Mouse (Mus musculus) midbrain, embryonic 13.5 days (tissue): Measurements from ENCODE around the gene Tex44. TPM values are rescaled to one million over a fixed set of nuclear protein-coding genes. Genes with fewer than 3 reads are reported as not detected.
A peak's percentile ranks its signal among the peaks of the same experiment; 100 is the strongest.

Source experiments
- ATAC-seq: fragments of 200-750 bp; cut with Nextera tagmentation; 2 replicates; pipeline ENCODE4 v1.8.0; 2017; ENCODE audit warnings: mild to moderate bottlenecking, moderate TSS enrichment, moderate library complexity
- H3K27ac ChIP-seq: fragments of 300-500 bp; sonication (generic); 2 replicates; pipeline ENCODE4 v1.5.1; 2015; ENCODE audit warnings: inconsistent platforms, mild to moderate bottlenecking, moderate library complexity
- H3K27me3 ChIP-seq: fragments of 300-500 bp; sonication (generic); 2 replicates; pipeline ENCODE4 v1.6.1; 2015; ENCODE audit warnings: mild to moderate bottlenecking, inconsistent platforms
- H3K36me3 ChIP-seq: fragments of 300-500 bp; sonication (generic); 2 replicates; pipeline ENCODE4 v1.6.1; 2015; ENCODE audit warnings: mild to moderate bottlenecking, inconsistent platforms
- H3K4me1 ChIP-seq: fragments of 300-500 bp; sonication (generic); replicated peaks from 2 replicates; pipeline ENCODE4 v1.6.1; 2015; ENCODE audit warnings: inconsistent platforms
- H3K4me2 ChIP-seq: fragments of 300-500 bp; sonication (generic); replicated peaks from 2 replicates; pipeline ENCODE4 v1.6.1; 2015; ENCODE audit warnings: moderate library complexity, mild to moderate bottlenecking, inconsistent platforms
- H3K4me3 ChIP-seq: fragments of 300-500 bp; sonication (generic); replicated peaks from 2 replicates; pipeline ENCODE4 v1.5.1; 2015; ENCODE audit warnings: mild to moderate bottlenecking, inconsistent platforms
- H3K9ac ChIP-seq: fragments of 300-500 bp; sonication (generic); replicated peaks from 2 replicates; pipeline ENCODE4 v1.6.1; 2015; ENCODE audit warnings: mild to moderate bottlenecking, inconsistent platforms
- H3K9me3 ChIP-seq: fragments of 300-500 bp; sonication (generic); 2 replicates; pipeline ENCODE4 v1.6.1; 2016; ENCODE audit warnings: mild to moderate bottlenecking, inconsistent platforms
- WGBS: fragments of 180-500 bp; shearing (Covaris S2); methylation state at CpG from one replicate; pipeline ENCODE4 v1.1.7; 2015; 5-methylcytosine and 5-hydroxymethylcytosine counted together
- polyA plus RNA-seq: library from polyadenylated mRNA; unstranded; fragments of >200 nt; fragmentation: Nextera tagmentation; extraction: Ambion mirVana; gene quantifications from 2 replicates; pipeline ENCODE4 v1.2.1, GENCODE M21; 2015

Gene Tex44
- polyA plus RNA-seq, 1 experiment from 2014 or later = not detected

- no peaks in the 10 kb centered on the region for H3K36me3 ChIP-seq
- H3K9me3 ChIP-seq = no peaks in the 10 kb centered on the region
- no peaks in the 10 kb centered on the region for H3K27me3 ChIP-seq
- 82% methylated on average over 8 of the region's 8 CpGs for WGBS
- no peak overlapping the region for H3K4me2 ChIP-seq
- H3K9ac ChIP-seq = no peak overlapping the region
- no peak overlapping the region for H3K27ac ChIP-seq
- no peaks in the 10 kb centered on the region for H3K4me1 ChIP-seq
- ATAC-seq = no peak
- no peak overlapping the region for H3K4me3 ChIP-seq
These were observed 25.9 kb upstream of the Tex44 start for GRCm38 (mm10) chr1:86400096-86400754.

DNA sequence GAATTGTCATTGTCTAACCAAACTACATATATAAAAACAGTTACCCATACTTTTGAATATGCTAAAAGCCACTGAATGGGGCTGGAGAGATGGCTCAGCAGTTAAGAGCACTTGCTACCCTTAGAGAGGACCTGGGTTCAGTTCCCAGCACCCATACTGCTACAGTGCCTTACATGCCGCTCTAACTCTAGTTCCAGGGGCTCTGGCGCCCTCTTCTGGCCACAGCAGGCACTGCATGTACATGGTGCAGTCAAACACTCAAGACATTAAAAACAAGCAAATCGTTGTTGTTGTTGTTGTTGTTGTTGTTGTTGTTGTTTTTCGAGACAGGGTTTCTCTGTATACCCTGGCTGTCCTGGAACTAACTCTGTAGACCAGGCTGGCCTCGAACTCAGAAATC is 21.3 kb upstream of the Tex44 start:
- no peak overlapping the region for H3K9ac ChIP-seq
- no peak overlapping the region for H3K4me3 ChIP-seq
- ATAC-seq = no peak
- no peaks in the 10 kb centered on the region for H3K9me3 ChIP-seq
- WGBS = 61% methylated on average over 5 of the region's 5 CpGs
- H3K4me2 ChIP-seq = no peak overlapping the region
- H3K27ac ChIP-seq = no peak overlapping the region
- H3K4me1 ChIP-seq = peaks cover 3% of the 10 kb centered on the region; the same call in 1 of the 2 replicates
- H3K36me3 ChIP-seq = no peaks in the 10 kb centered on the region
- no peaks in the 10 kb centered on the region for H3K27me3 ChIP-seq

DNA sequence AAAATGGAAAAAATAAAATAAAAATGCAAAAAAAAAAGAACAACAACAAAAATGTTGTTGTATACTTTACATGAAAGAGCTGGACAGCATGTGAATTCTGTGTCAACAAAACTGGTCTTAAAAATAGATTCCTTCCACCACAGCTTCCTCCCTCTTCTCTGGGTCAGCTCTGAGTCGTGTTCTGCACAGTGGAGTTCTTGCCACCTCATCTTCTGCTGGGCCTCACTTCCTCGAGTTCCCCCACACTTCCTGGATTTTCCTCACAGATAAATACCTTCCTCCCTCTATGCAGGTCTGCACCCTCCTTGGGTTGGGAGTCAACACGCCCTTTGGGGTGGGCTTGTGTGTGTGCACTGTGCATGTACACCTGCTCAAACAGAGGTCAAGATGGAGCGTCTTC is 19.8 kb upstream of the Tex44 start:
- Histone ChIP-seq H3K4me2 (no peak overlapping the region), H3K27me3 (no peaks in the 10 kb centered on the region), H3K9me3 (no peaks in the 10 kb centered on the region), H3K27ac (no peak overlapping the region), H3K9ac (no peak overlapping the region), H3K36me3 (no peaks in the 10 kb centered on the region), H3K4me3 (no peak overlapping the region), H3K4me1 (peaks cover 3% of the 10 kb centered on the region; the same call in 1 of the 2 replicates)
- WGBS = 82% methylated on average over 4 of the region's 4 CpGs
- ATAC-seq = no peak

GRCm38 (mm10) chr1:86406914-86407313 is 19.2 kb upstream of the Tex44 start:
- no peak overlapping the region for H3K4me3 ChIP-seq
- WGBS = 79% methylated on average over 8 of the region's 8 CpGs
- H3K9ac ChIP-seq = no peak overlapping the region
- no peak overlapping the region for H3K27ac ChIP-seq
- H3K36me3 ChIP-seq = no peaks in the 10 kb centered on the region
- no peak for ATAC-seq
- H3K9me3 ChIP-seq = no peaks in the 10 kb centered on the region
- H3K27me3 ChIP-seq = no peaks in the 10 kb centered on the region
- peaks cover 3% of the 10 kb centered on the region; the same call in 1 of the 2 replicates for H3K4me1 ChIP-seq
- no peak overlapping the region for H3K4me2 ChIP-seq

DNA sequence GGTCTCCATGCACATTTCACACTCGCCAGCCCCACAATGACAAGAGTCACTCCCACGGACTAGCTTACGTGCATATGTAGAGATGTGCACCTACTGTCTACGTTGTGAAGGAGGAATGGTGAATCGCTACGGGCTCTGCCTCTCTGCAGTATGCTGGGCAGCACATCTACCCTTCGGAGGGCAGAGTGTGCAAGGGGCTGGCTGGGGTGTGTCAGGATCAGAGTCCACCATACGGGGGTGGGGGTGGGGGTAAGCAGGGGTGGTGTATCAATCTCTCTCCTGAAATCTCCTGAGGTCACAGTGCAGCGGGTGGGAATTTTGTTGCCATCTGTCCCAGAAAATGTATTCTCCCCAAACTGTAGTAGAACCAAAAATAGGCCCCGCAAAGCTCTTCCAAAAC is 17.6 kb upstream of the Tex44 start:
- H3K4me1 ChIP-seq = peaks cover 3% of the 10 kb centered on the region; the same call in 1 of the 2 replicates
- no peak overlapping the region for H3K4me2 ChIP-seq
- ATAC-seq = no peak
- no peaks in the 10 kb centered on the region for H3K27me3 ChIP-seq
- H3K4me3 ChIP-seq = no peak overlapping the region
- H3K36me3 ChIP-seq = no peaks in the 10 kb centered on the region
- no peak overlapping the region for H3K9ac ChIP-seq
- 76% methylated on average over 10 of the region's 10 CpGs for WGBS
- no peak overlapping the region for H3K27ac ChIP-seq
- no peaks in the 10 kb centered on the region for H3K9me3 ChIP-seq

GRCm38 (mm10) chr1:86409476-86409875 is 16.7 kb upstream of the Tex44 start:
- no peaks in the 10 kb centered on the region for H3K9me3 ChIP-seq
- WGBS = 71% methylated on average over 2 of the region's 2 CpGs
- no peak for ATAC-seq
- peaks cover 3% of the 10 kb centered on the region; the same call in 1 of the 2 replicates for H3K4me1 ChIP-seq
- no peaks in the 10 kb centered on the region for H3K27me3 ChIP-seq
- no peak overlapping the region for H3K27ac ChIP-seq
- H3K36me3 ChIP-seq = no peaks in the 10 kb centered on the region
- no peak overlapping the region for H3K4me3 ChIP-seq
- no peak overlapping the region for H3K4me2 ChIP-seq
- H3K9ac ChIP-seq = no peak overlapping the region

DNA sequence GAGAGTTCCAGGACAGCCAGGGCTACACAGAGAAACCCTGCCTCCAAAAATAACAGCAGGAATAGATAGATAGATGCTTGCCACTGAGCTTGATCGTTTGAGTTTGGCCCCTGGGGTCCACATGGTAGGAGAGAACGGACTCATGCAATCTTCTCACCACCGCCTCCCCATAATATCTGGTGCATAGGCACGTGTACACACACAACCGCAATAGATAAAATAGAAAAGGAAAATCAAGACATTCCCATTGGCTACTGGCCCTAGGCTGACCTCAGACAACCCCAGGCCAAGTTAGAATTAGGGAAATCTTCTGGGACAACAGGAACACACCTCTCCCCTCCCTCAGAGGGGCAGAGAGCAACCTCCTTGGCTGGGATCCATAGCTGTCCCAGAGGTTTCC is 11.4 kb upstream of the Tex44 start:
- Histone ChIP-seq H3K4me2 (no peak overlapping the region), H3K27ac (no peak overlapping the region), H3K27me3 (no peaks in the 10 kb centered on the region), H3K9ac (no peak overlapping the region), H3K36me3 (no peaks in the 10 kb centered on the region), H3K9me3 (no peaks in the 10 kb centered on the region), H3K4me1 (no peaks in the 10 kb centered on the region), H3K4me3 (no peak overlapping the region)
- ATAC-seq = no peak
- WGBS = 84% methylated on average over 5 of the region's 5 CpGs

DNA sequence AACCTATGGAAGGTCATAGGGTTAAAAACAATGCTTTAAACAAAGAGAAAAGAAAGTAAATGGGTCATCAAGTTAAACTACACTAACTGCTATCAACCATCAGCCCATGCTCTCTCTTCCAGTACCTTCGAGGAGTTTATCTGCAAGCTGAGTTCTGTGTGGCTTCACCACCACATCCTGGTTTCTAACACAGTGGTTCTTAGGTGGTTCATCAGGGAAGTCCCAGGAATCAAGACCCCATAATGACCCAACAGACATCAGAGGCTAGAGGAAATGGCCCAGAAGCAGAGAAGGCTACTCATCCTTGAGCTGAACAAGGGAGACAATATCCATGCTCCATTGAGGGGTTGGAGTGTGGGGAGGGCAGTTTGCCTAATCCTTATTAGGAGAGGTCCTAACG is 11.0 kb upstream of the Tex44 start:
- H3K4me1 ChIP-seq = no peaks in the 10 kb centered on the region
- no peak overlapping the region for H3K4me2 ChIP-seq
- H3K27me3 ChIP-seq = no peaks in the 10 kb centered on the region
- ATAC-seq = no peak
- no peak overlapping the region for H3K9ac ChIP-seq
- H3K36me3 ChIP-seq = no peaks in the 10 kb centered on the region
- WGBS = 82% methylated on average over 2 of the region's 2 CpGs
- no peak overlapping the region for H3K27ac ChIP-seq
- H3K4me3 ChIP-seq = no peak overlapping the region
- H3K9me3 ChIP-seq = no peaks in the 10 kb centered on the region

DNA sequence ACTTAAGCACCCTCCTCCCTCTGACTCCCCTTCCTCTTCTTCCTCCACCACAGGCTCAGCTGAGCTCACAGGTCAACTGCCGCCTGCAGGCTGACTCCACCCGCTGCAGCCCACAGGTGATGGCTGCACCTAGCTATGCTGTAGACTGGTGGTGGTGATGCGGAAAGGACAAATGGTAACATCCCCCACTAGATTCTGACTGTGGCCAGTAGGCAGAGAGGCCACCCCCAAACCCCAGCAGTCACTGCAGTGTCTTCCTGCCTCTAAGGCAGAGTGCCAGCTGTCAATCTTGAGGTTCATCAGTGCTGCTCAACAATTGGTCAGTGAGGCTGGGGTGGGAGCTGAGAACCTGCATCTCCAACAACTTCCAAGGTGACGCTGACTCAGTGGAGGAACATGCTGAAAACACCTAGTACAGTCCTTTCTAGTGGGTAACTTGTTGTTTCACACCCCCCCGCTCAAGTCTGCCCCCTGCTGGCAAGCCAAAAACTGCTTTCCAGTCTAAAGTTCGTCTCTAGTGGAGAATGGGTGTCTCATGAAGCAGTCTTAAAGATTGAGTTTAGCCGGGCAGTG is 10.4 kb upstream of the Tex44 start:
- no peak overlapping the region for H3K4me2 ChIP-seq
- H3K4me3 ChIP-seq = no peak overlapping the region
- no peaks in the 10 kb centered on the region for H3K27me3 ChIP-seq
- H3K4me1 ChIP-seq = no peaks in the 10 kb centered on the region
- no peaks in the 10 kb centered on the region for H3K9me3 ChIP-seq
- H3K27ac ChIP-seq = no peak overlapping the region
- 73% methylated on average over 7 of the region's 7 CpGs for WGBS
- H3K36me3 ChIP-seq = no peaks in the 10 kb centered on the region
- 0 out of 2 replicates have a peak, but pooled peaks have one; percentile 34 for ATAC-seq
- no peak overlapping the region for H3K9ac ChIP-seq

- Histone ChIP-seq H3K27ac (no peak overlapping the region), H3K9ac (no peak overlapping the region), H3K4me2 (no peak overlapping the region), H3K27me3 (no peaks in the 10 kb centered on the region), H3K4me3 (no peak overlapping the region), H3K9me3 (no peaks in the 10 kb centered on the region), H3K4me1 (peaks cover 6% of the 10 kb centered on the region), H3K36me3 (no peaks in the 10 kb centered on the region)
- WGBS = 66% methylated on average over 6 of the region's 6 CpGs
- ATAC-seq = no peak
These were observed 9.8 kb upstream of the Tex44 start for GRCm38 (mm10) chr1:86416321-86416720.

GRCm38 (mm10) chr1:86421007-86421406 is 5.1 kb upstream of the Tex44 start:
- Histone ChIP-seq H3K9me3 (no peaks in the 10 kb centered on the region), H3K9ac (no peak overlapping the region), H3K4me1 (peaks cover 30% of the 10 kb centered on the region), H3K27me3 (no peaks in the 10 kb centered on the region), H3K27ac (no peak overlapping the region), H3K4me2 (no peak overlapping the region), H3K4me3 (no peak overlapping the region), H3K36me3 (no peaks in the 10 kb centered on the region)
- ATAC-seq = no peak
- WGBS = 18% methylated on average over 10 of the region's 10 CpGs

DNA sequence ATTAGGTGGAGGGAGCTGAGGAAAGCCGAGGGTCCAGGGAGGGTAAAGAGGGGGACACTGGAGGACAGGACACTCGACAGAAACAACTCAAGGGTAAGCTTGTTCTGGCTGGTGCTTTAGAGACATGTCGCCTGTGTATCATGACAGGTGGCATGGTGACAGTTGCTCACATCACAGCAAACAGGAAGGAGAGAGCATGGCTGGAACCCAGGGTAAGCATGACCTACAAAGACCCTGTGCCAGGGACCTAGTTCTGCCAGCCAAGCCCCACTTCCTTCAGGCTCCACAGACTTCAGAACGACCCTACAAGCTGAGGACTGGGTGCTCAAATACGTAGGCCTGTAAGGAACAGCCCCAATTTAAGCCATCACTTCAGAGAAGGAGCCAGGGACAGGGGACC is 2.2 kb upstream of the Tex44 start:
- no peak overlapping the region for H3K4me3 ChIP-seq
- 81% methylated on average over 5 of the region's 5 CpGs for WGBS
- peaks cover 30% of the 10 kb centered on the region for H3K4me1 ChIP-seq
- peak overlapping the region; percentile 65 for H3K27ac ChIP-seq
- H3K9ac ChIP-seq = no peak overlapping the region
- no peaks in the 10 kb centered on the region for H3K27me3 ChIP-seq
- H3K36me3 ChIP-seq = no peaks in the 10 kb centered on the region
- no peaks in the 10 kb centered on the region for H3K9me3 ChIP-seq
- no peak for ATAC-seq
- no peak overlapping the region for H3K4me2 ChIP-seq

GRCm38 (mm10) chr1:86424336-86424735 is 1.8 kb upstream of the Tex44 start:
- no peak overlapping the region for H3K9ac ChIP-seq
- peak overlapping the region; percentile 65 for H3K27ac ChIP-seq
- H3K27me3 ChIP-seq = no peaks in the 10 kb centered on the region
- no peak overlapping the region for H3K4me3 ChIP-seq
- H3K4me2 ChIP-seq = no peak overlapping the region
- ATAC-seq = 0 out of 2 replicates have a peak, but pooled peaks have one; percentile 15
- H3K9me3 ChIP-seq = no peaks in the 10 kb centered on the region
- WGBS = 67% methylated on average over 1 of the region's 1 CpGs
- no peaks in the 10 kb centered on the region for H3K36me3 ChIP-seq
- peaks cover 30% of the 10 kb centered on the region for H3K4me1 ChIP-seq
